Mouse (Mus musculus) MEL (cell line): Measurements from ENCODE around the gene 4930402F06Rik. TPM values are rescaled to one million over a fixed set of nuclear protein-coding genes. Genes with fewer than 3 reads are reported as not detected.

Experiments
- DNase-seq: peaks from one replicate; pipeline ENCODE4 v3.0.0; 2011; ENCODE audit warnings: low read depth, low spot score
- H3K27ac ChIP-seq: 2 replicates; pipeline ENCODE4 v1.5.1; 2012; ENCODE audit warnings: low read depth, mild to moderate bottlenecking, control low read depth, low read length, moderate library complexity; ENCODE audit not compliant: control insufficient read depth
- H3K27me3 ChIP-seq, 2 experiments: fragments of 150-350 bp in 1 of 2; sonication (generic) in 1 of 2; 2 replicates each; pipeline ENCODE4 v1.6.1; 2012; ENCODE audit warnings: low read length in 2 of 2, mild to moderate bottlenecking in 2 of 2, improper control_type of control experiment in 1 of 2, moderate library complexity in 1 of 2; ENCODE audit not compliant: insufficient read depth in 2 of 2, control insufficient read depth in 1 of 2
- H3K36me3 ChIP-seq, 2 experiments: 2 replicates each; pipeline ENCODE4 v1.6.1; 2012 to 2014; ENCODE audit warnings: low read length in 2 of 2, improper control_type of control experiment in 1 of 2, inconsistent platforms in 1 of 2, mild to moderate bottlenecking in 1 of 2; ENCODE audit not compliant: insufficient read depth in 2 of 2, control insufficient read depth in 1 of 2
- H3K4me1 ChIP-seq, 2 experiments: fragments of 150-350 bp in 1 of 2; sonication (generic) in 1 of 2; 2 replicates each; pipeline ENCODE4 v1.6.1; 2012; ENCODE audit warnings: low read length in 2 of 2, improper control_type of control experiment in 1 of 2, mild to moderate bottlenecking in 1 of 2; ENCODE audit not compliant: insufficient read depth in 2 of 2, control insufficient read depth in 1 of 2
- H3K4me3 ChIP-seq, 2 experiments: fragments of 150-350 bp in 1 of 2; sonication (generic) in 1 of 2; 2 replicates each; pipeline ENCODE4 v1.5.1; 2012; ENCODE audit warnings: low read depth in 2 of 2, low read length in 2 of 2, mild to moderate bottlenecking in 2 of 2, moderate library complexity in 2 of 2, control low read depth in 1 of 2, improper control_type of control experiment in 1 of 2; ENCODE audit not compliant: control insufficient read depth in 1 of 2, insufficient read depth in 1 of 2
- H3K79me2 ChIP-seq: 2 replicates; pipeline ENCODE4 v1.6.1; 2012; ENCODE audit warnings: mild to moderate bottlenecking, low read length, moderate library complexity; ENCODE audit not compliant: control insufficient read depth, poor library complexity, insufficient read depth
- H3K9ac ChIP-seq: 2 replicates; pipeline ENCODE4 v1.6.1; 2012; ENCODE audit warnings: low read depth, mild to moderate bottlenecking, control low read depth, low read length, moderate library complexity; ENCODE audit not compliant: control insufficient read depth, poor library complexity, severe bottlenecking
- H3K9me3 ChIP-seq: fragments of 150-350 bp; sonication (generic); replicated peaks from 2 replicates; pipeline ENCODE4 v1.6.1; 2012; ENCODE audit warnings: mild to moderate bottlenecking, low read length, improper control_type of control experiment, moderate library complexity; ENCODE audit not compliant: insufficient read depth
- CHD1 ChIP-seq: IDR thresholded peaks from 2 replicates; pipeline ENCODE4 v1.6.1; 2012; ENCODE audit warnings: low read depth, mild to moderate bottlenecking, inconsistent platforms, low read length, improper control_type of control experiment
- CHD2 ChIP-seq: IDR thresholded peaks from 2 replicates; pipeline ENCODE4 v1.6.1; 2011; ENCODE audit warnings: low read length, improper control_type of control experiment
- EP300 ChIP-seq, 2 experiments: IDR thresholded peaks; 2 replicates each; pipeline ENCODE4 v1.6.1; 2011; ENCODE audit warnings: improper control_type of control experiment in 2 of 2, low read length in 2 of 2, low read depth in 1 of 2, mild to moderate bottlenecking in 1 of 2
- ETS1 ChIP-seq: IDR thresholded peaks from 2 replicates; pipeline ENCODE4 v1.6.1; 2012; ENCODE audit warnings: low read depth, mild to moderate bottlenecking, inconsistent platforms, low read length, improper control_type of control experiment, moderate library complexity
- GABPA ChIP-seq: IDR thresholded peaks from 2 replicates; pipeline ENCODE4 v1.6.1; 2012; ENCODE audit warnings: low read depth, mild to moderate bottlenecking, inconsistent platforms, low read length, improper control_type of control experiment, moderate library complexity
- KAT2A ChIP-seq: conservative IDR thresholded peaks from 2 replicates; pipeline ENCODE4 v1.6.1; 2012; ENCODE audit warnings: low read depth, low read length, improper control_type of control experiment, inconsistent platforms
- MAFK ChIP-seq: IDR thresholded peaks from 2 replicates; pipeline ENCODE4 v1.6.1; 2011; ENCODE audit warnings: low read depth, mild to moderate bottlenecking, low read length, improper control_type of control experiment, borderline replicate concordance
- MAX ChIP-seq: IDR thresholded peaks from 2 replicates; pipeline ENCODE4 v1.6.1; 2011; ENCODE audit warnings: low read length, improper control_type of control experiment
- MAZ ChIP-seq: IDR thresholded peaks from 2 replicates; pipeline ENCODE4 v1.6.1; 2012; ENCODE audit warnings: low read depth, mild to moderate bottlenecking, inconsistent platforms, low read length, improper control_type of control experiment
- MXI1 ChIP-seq: IDR thresholded peaks from 2 replicates; pipeline ENCODE4 v1.6.1; 2011; ENCODE audit warnings: mild to moderate bottlenecking, low read depth, low read length, improper control_type of control experiment
- NELFE ChIP-seq: IDR thresholded peaks from 2 replicates; pipeline ENCODE4 v1.6.1; 2011; ENCODE audit warnings: low read depth, low read length, improper control_type of control experiment
- NRF1 ChIP-seq: IDR thresholded peaks from 2 replicates; pipeline ENCODE4 v1.6.1; 2014; ENCODE audit warnings: low read depth, mild to moderate bottlenecking, inconsistent platforms, low read length, improper control_type of control experiment, moderate library complexity; ENCODE audit not compliant: poor library complexity, insufficient read depth, severe bottlenecking
- POLR2AphosphoS5 ChIP-seq: IDR thresholded peaks from 2 replicates; pipeline ENCODE4 v1.6.1; 2012; ENCODE audit warnings: low read depth, borderline replicate concordance, mild to moderate bottlenecking, inconsistent platforms, low read length, moderate library complexity, mixed read lengths
- SIN3A ChIP-seq: IDR thresholded peaks from 2 replicates; pipeline ENCODE4 v1.6.1; 2012; ENCODE audit warnings: low read length, improper control_type of control experiment, inconsistent platforms
- SMC3 ChIP-seq: IDR thresholded peaks from 2 replicates; pipeline ENCODE4 v1.6.1; 2011; ENCODE audit warnings: low read depth, low read length, improper control_type of control experiment
- TAL1 ChIP-seq: IDR thresholded peaks from 2 replicates; pipeline ENCODE4 v1.6.1; 2012; ENCODE audit warnings: mild to moderate bottlenecking, inconsistent platforms, low read length, moderate library complexity, mixed read lengths
- USF1 ChIP-seq: IDR thresholded peaks from 2 replicates; pipeline ENCODE4 v1.6.1; 2014; ENCODE audit warnings: low read depth, mild to moderate bottlenecking, inconsistent platforms, low read length, improper control_type of control experiment, moderate library complexity
- USF2 ChIP-seq, 2 experiments: IDR thresholded peaks; 2 replicates each; pipeline ENCODE4 v1.6.1; 2011 to 2012; ENCODE audit warnings: improper control_type of control experiment in 2 of 2, low read length in 2 of 2, borderline replicate concordance in 1 of 2, inconsistent platforms in 1 of 2, low read depth in 1 of 2, mild to moderate bottlenecking in 1 of 2; ENCODE audit not compliant: insufficient read depth in 1 of 2
- ZKSCAN1 ChIP-seq: IDR thresholded peaks from 2 replicates; pipeline ENCODE4 v1.6.1; 2012; ENCODE audit warnings: low read depth, mild to moderate bottlenecking, inconsistent platforms, low read length, improper control_type of control experiment, moderate library complexity
- ZMIZ1 ChIP-seq: IDR thresholded peaks from 2 replicates; pipeline ENCODE4 v1.6.1; 2012; ENCODE audit warnings: low read depth, mild to moderate bottlenecking, inconsistent platforms, low read length, improper control_type of control experiment, moderate library complexity
- ZNF384 ChIP-seq: IDR thresholded peaks from 2 replicates; pipeline ENCODE4 v1.6.1; 2012; ENCODE audit warnings: low read depth, mild to moderate bottlenecking, inconsistent platforms, low read length, improper control_type of control experiment
- polyA plus RNA-seq, 2 experiments: library from polyadenylated mRNA; stranded (reverse) in 1 of 2; unstranded in 1 of 2; fragments of >175 nt in 1 of 2; fragments of >200 nt in 1 of 2; gene quantifications; 2 replicates each; pipeline versions ENCODE4 v1.2.1 to v1.2.4; 2012; ENCODE audit warnings: low replicate concordance in 2 of 2, low read depth in 1 of 2; ENCODE audit not compliant: insufficient read length in 2 of 2, insufficient read depth in 1 of 2, missing spikeins in 1 of 2
- total RNA-seq: library from RNA; depleted of rRNA; stranded (reverse); fragments of 300-350 nt; gene quantifications from 2 replicates; pipeline ENCODE4 v1.2.3, GENCODE M21; 2012

Gene 4930402F06Rik
- total and polyA plus RNA-seq, 3 experiments = not detected

GRCm38 (mm10) chr2:35432011-35432410 is 35.0 kb upstream of the 4930402F06Rik start:
- Histone ChIP-seq H3K9me3 (no peaks in the 10 kb centered on the region), H3K36me3 (no peaks in the 10 kb centered on the region), H3K79me2 (no peaks in the 10 kb centered on the region), H3K4me3 (no peak overlapping the region), H3K4me1 (no peaks in the 10 kb centered on the region), H3K27ac (no peak overlapping the region), H3K27me3 (no peaks in the 10 kb centered on the region), H3K9ac (no peak overlapping the region)
- no peak for DNase-seq
- TF ChIP-seq KAT2A = no peak
- no peak for TF ChIP-seq SMC3
- TF ChIP-seq SIN3A = no peak
- no peak for TF ChIP-seq MXI1
- no peak for TF ChIP-seq CHD2
- TF ChIP-seq CHD1 = no peak
- no peak for TF ChIP-seq MAZ
- no peak for TF ChIP-seq TAL1
- no peak for TF ChIP-seq NRF1
- TF ChIP-seq ETS1 = no peak

GRCm38 (mm10) chr2:35430806-35431205 is 33.8 kb upstream of the 4930402F06Rik start:
- Histone ChIP-seq H3K9ac (no peak overlapping the region), H3K27ac (no peak overlapping the region), H3K36me3 (no peaks in the 10 kb centered on the region), H3K27me3 (no peaks in the 10 kb centered on the region), H3K4me3 (no peak overlapping the region), H3K9me3 (no peaks in the 10 kb centered on the region), H3K4me1 (no peaks in the 10 kb centered on the region), H3K79me2 (no peaks in the 10 kb centered on the region)
- TF ChIP-seq NELFE (no peak), ZMIZ1 (no peak), GABPA (no peak), EP300 (IDR thresholded peaks at IDR 0.05; ENCODE audit: low read depth in 1 of 2, low read length in 2 of 2) (no peak), USF2 (IDR thresholded peaks at IDR 0.05; ENCODE audit: borderline replicate concordance in 1 of 2, insufficient read depth in 1 of 2, low read depth in 1 of 2, low read length in 2 of 2) (no peak), POLR2AphosphoS5 (no peak), MAX (no peak), ZNF384 (no peak), ZKSCAN1 (no peak), USF1 (no peak), MAFK (no peak)
- DNase-seq = no peak
